Mouse (Mus musculus): ENCODE results near the gene Rab3a.

DNA sequence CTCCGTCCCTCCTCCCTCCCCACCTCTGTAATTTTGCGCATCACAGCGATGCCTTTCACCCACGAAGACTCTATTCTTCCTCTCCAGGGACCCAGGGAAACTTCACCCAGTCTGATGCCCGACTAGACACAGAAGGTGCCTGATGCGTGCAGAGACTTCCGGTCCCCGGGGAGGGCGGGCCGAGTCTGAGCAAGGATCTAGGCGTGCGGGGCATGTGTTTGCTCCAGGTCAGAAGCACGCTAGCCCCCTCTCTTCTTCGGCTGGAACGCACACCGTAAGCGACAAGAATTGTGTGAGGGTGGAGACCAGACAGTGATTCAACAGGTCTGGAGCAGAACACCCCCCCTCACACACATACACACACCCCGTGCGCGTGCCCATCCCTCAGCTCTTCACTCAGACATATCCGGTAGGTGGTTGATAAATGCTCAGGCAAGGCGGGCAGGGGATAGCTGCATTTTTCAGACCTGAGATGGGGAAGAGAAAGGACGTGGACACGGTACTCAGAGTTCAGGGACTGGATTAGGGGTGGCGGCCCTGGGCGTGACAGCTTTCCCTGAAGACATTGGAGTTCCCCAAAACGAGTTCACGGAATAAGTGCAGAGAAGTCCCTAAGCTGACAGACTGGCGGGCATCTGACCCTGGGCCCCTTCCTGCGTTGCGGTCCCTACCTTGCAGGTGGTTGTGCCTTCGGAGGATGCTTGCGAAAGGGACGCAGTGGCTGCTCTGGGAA, 11.5 kb downstream of the Rab3a start:
- TF ChIP-seq CTCF (IDR thresholded peaks at IDR 0.05; ENCODE audit: extremely low read depth, insufficient read depth, low read length) = no peak
- no peak for TF ChIP-seq POLR2A (IDR thresholded peaks at IDR 0.05; ENCODE audit: extremely low read depth, insufficient read depth, low read length)
